Mouse (Mus musculus): Measurements from ENCODE around the gene Bcl2l14. TPM values are rescaled to one million over a fixed set of nuclear protein-coding genes. Genes with fewer than 3 reads are reported as not detected.

Gene Bcl2l14
- polyA plus RNA-seq, 1 experiment from 2014 or later: 0.15 TPM

GRCm38 (mm10) chr6:134387396-134387795 is 8.7 kb upstream of the Bcl2l14 start:
- Histone ChIP-seq H3K9ac (ENCODE audit: low read length) (no peak overlapping the region), H3K27me3 (ENCODE audit: control insufficient read depth, insufficient read depth, low read length) (no peaks in the 10 kb centered on the region), H3K9me3 (ENCODE audit: control insufficient read depth, low read length) (no peaks in the 10 kb centered on the region), H3K36me3 (ENCODE audit: control insufficient read depth, insufficient read depth, low read length) (no peaks in the 10 kb centered on the region), H3K4me2 (ENCODE audit: low read length) (no peak overlapping the region), H3K4me1 (ENCODE audit: control insufficient read depth in 2 of 2, insufficient read depth in 2 of 2, low read length in 2 of 2) (no peaks in the 10 kb centered on the region), H3K27ac (replicated peaks in 1 of 2; ENCODE audit: control insufficient read depth in 1 of 2, insufficient read depth in 1 of 2, low read depth in 2 of 2, low read length in 2 of 2) (no peak overlapping the region), H3K4me3 (ENCODE audit: control insufficient read depth in 1 of 2, insufficient read depth in 1 of 2, low read depth in 1 of 2, low read length in 2 of 2) (no peak overlapping the region)
- ATAC-seq (ENCODE audit: insufficient number of reproducible peaks, insufficient read depth, low FRiP score, low read depth): no peak
- 88% methylated on average over 10 of the region's 10 CpGs for WGBS

GRCm38 (mm10) chr6:134388424-134389110 is 7.6 kb upstream of the Bcl2l14 start:
- Histone ChIP-seq H3K9me3 (ENCODE audit: control insufficient read depth, low read length) (no peaks in the 10 kb centered on the region), H3K9ac (ENCODE audit: low read length) (no peak overlapping the region), H3K4me2 (ENCODE audit: low read length) (no peak overlapping the region), H3K4me3 (ENCODE audit: control insufficient read depth in 1 of 2, insufficient read depth in 1 of 2, low read depth in 1 of 2, low read length in 2 of 2) (no peak overlapping the region), H3K27me3 (ENCODE audit: control insufficient read depth, insufficient read depth, low read length) (no peaks in the 10 kb centered on the region), H3K27ac (replicated peaks in 1 of 2; ENCODE audit: control insufficient read depth in 1 of 2, insufficient read depth in 1 of 2, low read depth in 2 of 2, low read length in 2 of 2) (no peak overlapping the region), H3K36me3 (ENCODE audit: control insufficient read depth, insufficient read depth, low read length) (no peaks in the 10 kb centered on the region), H3K4me1 (ENCODE audit: control insufficient read depth in 2 of 2, insufficient read depth in 2 of 2, low read length in 2 of 2) (no peaks in the 10 kb centered on the region)
- WGBS: 82% methylated on average over 24 of the region's 24 CpGs
- ATAC-seq (ENCODE audit: insufficient number of reproducible peaks, insufficient read depth, low FRiP score, low read depth): no peak

- H3K9me3 ChIP-seq (ENCODE audit: control insufficient read depth, low read length): no peaks in the 10 kb centered on the region
- no peak overlapping the region for H3K9ac ChIP-seq (ENCODE audit: low read length)
- 15% methylated on average over 11 of the region's 11 CpGs for WGBS
- no peak overlapping the region for H3K4me3 ChIP-seq (ENCODE audit: control insufficient read depth in 1 of 2, insufficient read depth in 1 of 2, low read depth in 1 of 2, low read length in 2 of 2)
- no peaks in the 10 kb centered on the region for H3K27me3 ChIP-seq (ENCODE audit: control insufficient read depth, insufficient read depth, low read length)
- H3K36me3 ChIP-seq (ENCODE audit: control insufficient read depth, insufficient read depth, low read length): no peaks in the 10 kb centered on the region
- H3K4me2 ChIP-seq (ENCODE audit: low read length): no peak overlapping the region
- no peak for ATAC-seq (ENCODE audit: insufficient number of reproducible peaks, insufficient read depth, low FRiP score, low read depth)
- H3K4me1 ChIP-seq (ENCODE audit: control insufficient read depth in 2 of 2, insufficient read depth in 2 of 2, low read length in 2 of 2): no peaks in the 10 kb centered on the region
- no peak overlapping the region for H3K27ac ChIP-seq (replicated peaks in 1 of 2; ENCODE audit: control insufficient read depth in 1 of 2, insufficient read depth in 1 of 2, low read depth in 2 of 2, low read length in 2 of 2)
Measured at GRCm38 (mm10) chr6:134389248-134389891, 6.7 kb upstream of the Bcl2l14 start.

GRCm38 (mm10) chr6:134389917-134390316 is 6.2 kb upstream of the Bcl2l14 start:
- no peak for ATAC-seq (ENCODE audit: insufficient number of reproducible peaks, insufficient read depth, low FRiP score, low read depth)
- no peaks in the 10 kb centered on the region for H3K36me3 ChIP-seq (ENCODE audit: control insufficient read depth, insufficient read depth, low read length)
- WGBS: 50% methylated on average over 8 of the region's 8 CpGs
- H3K9ac ChIP-seq (ENCODE audit: low read length): no peak overlapping the region
- no peaks in the 10 kb centered on the region for H3K9me3 ChIP-seq (ENCODE audit: control insufficient read depth, low read length)
- H3K27me3 ChIP-seq (ENCODE audit: control insufficient read depth, insufficient read depth, low read length): no peaks in the 10 kb centered on the region
- no peaks in the 10 kb centered on the region for H3K4me1 ChIP-seq (ENCODE audit: control insufficient read depth in 2 of 2, insufficient read depth in 2 of 2, low read length in 2 of 2)
- no peak overlapping the region for H3K27ac ChIP-seq (replicated peaks in 1 of 2; ENCODE audit: control insufficient read depth in 1 of 2, insufficient read depth in 1 of 2, low read depth in 2 of 2, low read length in 2 of 2)
- no peak overlapping the region for H3K4me2 ChIP-seq (ENCODE audit: low read length)
- H3K4me3 ChIP-seq (ENCODE audit: control insufficient read depth in 1 of 2, insufficient read depth in 1 of 2, low read depth in 1 of 2, low read length in 2 of 2): no peak overlapping the region

DNA sequence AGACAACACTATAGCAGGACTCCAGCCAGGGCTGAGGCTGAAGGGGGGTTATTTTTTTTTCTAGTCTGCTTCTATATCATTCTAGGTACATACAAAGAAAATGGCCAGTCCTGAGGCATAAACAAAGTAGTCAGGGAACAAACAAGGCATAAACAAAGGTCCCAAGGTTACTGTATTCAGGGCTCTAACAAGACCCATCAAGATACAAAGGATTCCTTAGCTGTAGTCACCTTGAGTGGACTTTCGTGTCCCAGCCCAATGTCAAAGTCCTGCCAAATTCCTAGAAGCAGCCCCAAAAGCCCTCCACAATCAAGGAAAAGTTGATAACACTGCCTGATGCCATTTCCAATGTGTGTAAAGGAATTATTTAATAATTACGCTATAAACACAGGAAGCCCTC is 5.3 kb upstream of the Bcl2l14 start:
- Histone ChIP-seq H3K4me1 (ENCODE audit: control insufficient read depth in 2 of 2, insufficient read depth in 2 of 2, low read length in 2 of 2) (no peaks in the 10 kb centered on the region), H3K4me2 (ENCODE audit: low read length) (no peak overlapping the region), H3K36me3 (ENCODE audit: control insufficient read depth, insufficient read depth, low read length) (no peaks in the 10 kb centered on the region), H3K27me3 (ENCODE audit: control insufficient read depth, insufficient read depth, low read length) (no peaks in the 10 kb centered on the region), H3K9me3 (ENCODE audit: control insufficient read depth, low read length) (no peaks in the 10 kb centered on the region), H3K4me3 (ENCODE audit: control insufficient read depth in 1 of 2, insufficient read depth in 1 of 2, low read depth in 1 of 2, low read length in 2 of 2) (no peak overlapping the region), H3K9ac (ENCODE audit: low read length) (no peak overlapping the region), H3K27ac (replicated peaks in 1 of 2; ENCODE audit: control insufficient read depth in 1 of 2, insufficient read depth in 1 of 2, low read depth in 2 of 2, low read length in 2 of 2) (no peak overlapping the region)
- 80% methylated on average over 2 of the region's 2 CpGs for WGBS
- ATAC-seq (ENCODE audit: insufficient number of reproducible peaks, insufficient read depth, low FRiP score, low read depth): no peak

GRCm38 (mm10) chr6:134402914-134403683 is 7.0 kb downstream of the Bcl2l14 start:
- ATAC-seq (ENCODE audit: insufficient number of reproducible peaks, insufficient read depth, low FRiP score, low read depth): no peak
- H3K4me2 ChIP-seq (ENCODE audit: low read length): no peak overlapping the region

DNA sequence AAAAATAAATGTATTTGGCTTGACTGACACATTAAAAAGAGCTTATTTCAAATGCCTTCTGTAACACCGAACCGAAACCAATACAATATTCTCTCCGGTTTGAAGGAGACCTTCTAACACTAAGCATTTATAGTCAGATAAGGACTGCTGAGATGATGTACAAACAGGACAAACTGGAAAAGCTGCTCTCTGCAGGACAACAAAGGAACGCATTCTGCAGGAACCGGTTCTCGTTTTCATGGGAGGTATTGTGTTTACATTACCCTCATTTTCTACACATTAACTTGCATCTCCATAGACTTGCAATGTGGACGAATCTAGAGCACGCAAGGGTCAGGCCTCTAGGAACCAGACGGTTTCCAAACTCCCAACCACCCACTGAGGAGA is 7.6 kb downstream of the Bcl2l14 start:
- Histone ChIP-seq H3K27me3 (ENCODE audit: control insufficient read depth, insufficient read depth, low read length) (no peaks in the 10 kb centered on the region), H3K36me3 (ENCODE audit: control insufficient read depth, insufficient read depth, low read length) (no peaks in the 10 kb centered on the region), H3K4me2 (ENCODE audit: low read length) (no peak overlapping the region), H3K9ac (ENCODE audit: low read length) (no peak overlapping the region), H3K9me3 (ENCODE audit: control insufficient read depth, low read length) (no peaks in the 10 kb centered on the region), H3K27ac (replicated peaks in 1 of 2; ENCODE audit: control insufficient read depth in 1 of 2, insufficient read depth in 1 of 2, low read depth in 2 of 2, low read length in 2 of 2) (no peak overlapping the region), H3K4me3 (ENCODE audit: control insufficient read depth in 1 of 2, insufficient read depth in 1 of 2, low read depth in 1 of 2, low read length in 2 of 2) (no peak overlapping the region), H3K4me1 (ENCODE audit: control insufficient read depth in 2 of 2, insufficient read depth in 2 of 2, low read length in 2 of 2) (0 out of 4 replicates have a peak, but pooled peaks cover 0 to 2% of the 10 kb centered on the region in 2 experiments)
- 86% methylated on average over 9 of the region's 9 CpGs for WGBS
- no peak for ATAC-seq (ENCODE audit: insufficient number of reproducible peaks, insufficient read depth, low FRiP score, low read depth)

More at GRCm38 (mm10) chr6:134402914-134403683, 7.0 kb downstream of the Bcl2l14 start:
- no peaks in the 10 kb centered on the region for H3K27me3 ChIP-seq (ENCODE audit: control insufficient read depth, insufficient read depth, low read length)
- no peaks in the 10 kb centered on the region for H3K9me3 ChIP-seq (ENCODE audit: control insufficient read depth, low read length)
- no peak overlapping the region for H3K9ac ChIP-seq (ENCODE audit: low read length)
- 39% methylated on average over 16 of the region's 16 CpGs for WGBS
- no peak overlapping the region for H3K4me3 ChIP-seq (ENCODE audit: control insufficient read depth in 1 of 2, insufficient read depth in 1 of 2, low read depth in 1 of 2, low read length in 2 of 2)
- H3K36me3 ChIP-seq (ENCODE audit: control insufficient read depth, insufficient read depth, low read length): no peaks in the 10 kb centered on the region
- H3K4me1 ChIP-seq (ENCODE audit: control insufficient read depth in 2 of 2, insufficient read depth in 2 of 2, low read length in 2 of 2): 0 out of 4 replicates have a peak, but pooled peaks cover 0 to 2% of the 10 kb centered on the region in 2 experiments
- H3K27ac ChIP-seq (replicated peaks in 1 of 2; ENCODE audit: control insufficient read depth in 1 of 2, insufficient read depth in 1 of 2, low read depth in 2 of 2, low read length in 2 of 2): no peak overlapping the region

Measured in heart, embryonic 14.5 days (tissue).